Comparison of ENCODE assay signal across 16 mouse cellular contexts in the genomic region with DNA sequence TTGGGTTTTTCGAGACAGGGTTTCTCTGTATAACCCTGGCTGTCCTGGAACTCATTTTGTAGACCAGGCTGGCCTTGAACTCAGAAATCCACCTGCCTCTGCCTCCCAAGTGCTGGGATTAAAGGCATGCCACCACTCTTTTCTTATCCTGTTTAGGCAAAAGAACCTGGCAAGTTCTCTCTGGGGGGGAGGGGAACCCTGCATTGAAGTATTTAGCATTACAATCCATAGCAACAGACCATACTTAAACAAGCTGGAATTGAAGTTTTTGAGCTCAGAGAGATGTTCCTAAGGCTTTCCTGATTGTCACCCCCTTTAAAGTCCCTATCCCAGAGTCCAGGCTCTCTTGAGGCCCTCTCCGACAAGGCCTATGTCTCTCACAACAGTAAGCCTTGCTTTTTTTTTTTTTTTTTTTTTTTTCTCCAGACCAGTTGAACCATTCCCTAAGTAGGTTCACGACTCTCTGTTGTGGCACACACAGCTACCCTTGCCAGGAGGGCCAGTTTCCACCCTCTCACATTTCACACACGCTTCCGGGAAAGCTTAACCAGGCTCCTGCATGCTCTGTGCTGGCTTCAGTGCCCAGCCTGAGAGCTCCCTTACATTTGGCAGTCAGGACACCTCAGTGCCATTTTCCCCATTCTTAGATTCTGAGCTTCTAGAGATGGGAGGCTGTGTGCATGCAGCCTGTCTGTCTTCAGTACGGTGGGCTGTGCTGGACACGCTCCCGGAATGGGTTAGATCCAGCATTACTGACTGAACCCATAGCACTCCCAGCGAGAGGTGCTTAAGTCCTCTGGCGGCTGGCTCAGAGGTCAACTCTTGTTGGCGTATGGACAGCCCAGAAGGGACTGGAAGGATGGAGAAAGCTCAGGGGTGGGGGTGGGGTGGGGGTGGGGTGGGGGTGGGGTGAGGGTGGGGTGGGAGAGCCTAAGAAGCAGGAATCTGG. TPM values are rescaled to one million over a fixed set of nuclear protein-coding genes. Genes with fewer than 3 reads are reported as not detected.
DNase-seq lines count a peak whose midpoint lies in the region; ATAC-seq lines count a peak whose summit lies in the region.
"Had no signal": no experiment of that assay in that cellular context is flagged by ENCODE, and none has a peak within 500 bp of the region (broad histone marks: within the 10 kb centered on the region; RNA-seq: fewer than 3 reads in every experiment).

No protein-coding gene starts in this region.

- intact Hi-C loops in heart, postnatal 10 days (cut with DNase I): no loop called here

- no peak for ATAC-seq in CD4-positive, CD25-positive, alpha-beta regulatory T cell, adult 4 months
- ATAC-seq in megakaryocyte, adult 5-6 weeks (ENCODE audit: poor library complexity, severe bottlenecking): no peak
- ATAC-seq: forebrain, embryonic 15.5 days; hindbrain, embryonic 16.5 days had no signal

- DNase-seq in heart, adult 11 months: peak; percentile 81
- no peak for DNase-seq in heart, postnatal 10 days
- DNase-seq in lung, adult 18-20 months: peak; percentile 30 to 46
- DNase-seq in lung, postnatal 25 days (ENCODE audit: low spot score): no peak
- peak; percentile 73 for DNase-seq in ZHBTc4 (ENCODE audit: low read depth, low spot score)
- peak; percentile 29 to 37 for DNase-seq in kidney, postnatal 36 days
- DNase-seq: adrenal gland, postnatal 25 days; cerebellum, adult 9-10 months; heart, postnatal 4 days; layer of hippocampus, adult 9-11 months; lung, postnatal 14 days; thymus, postnatal 4 days had no signal

RNA-seq across cellular contexts. Expression of a gene that starts 8.2 kb away (rescaled TPM):
- total RNA-seq in heart, postnatal 10 days (2021): 1 to 10 TPM; 2.4 TPM
- 1 to 10 TPM; 6.6 to 8.2 TPM for polyA plus RNA-seq in CD4-positive, CD25-positive, alpha-beta regulatory T cell, adult 4 months (2017; shearing (Covaris generic))
- 14.9 and 15.1 TPM in 2 replicates for total RNA-seq in megakaryocyte, adult 5-6 weeks (2015)
- total RNA-seq in megakaryocyte, adult 5-6 weeks (2017): 19.2 and 21.8 TPM in 2 replicates

RNA-seq across cellular contexts. Expression of a gene that starts 13.9 kb away (rescaled TPM):
- 1 to 10 TPM; 7.4 to 8.1 TPM for total RNA-seq in heart, postnatal 10 days (2021)
- polyA plus RNA-seq in CD4-positive, CD25-positive, alpha-beta regulatory T cell, adult 4 months (2017; shearing (Covaris generic)): under 1 TPM; 0.33 to 0.55 TPM
- total RNA-seq in megakaryocyte, adult 5-6 weeks (2015): not detected in 2 replicates
- total RNA-seq in megakaryocyte, adult 5-6 weeks (2017): not detected in 2 replicates

RNA-seq across cellular contexts. Expression of a gene that starts 30.5 kb away (rescaled TPM):
- 10 to 100 TPM; 71.4 to 82.7 TPM for total RNA-seq in heart, postnatal 10 days (2021)
- 10 to 100 TPM; 42.2 to 49.5 TPM for polyA plus RNA-seq in CD4-positive, CD25-positive, alpha-beta regulatory T cell, adult 4 months (2017; shearing (Covaris generic))
- total RNA-seq in megakaryocyte, adult 5-6 weeks (2015): 42.9 and 53.0 TPM in 2 replicates
- 28.7 and 29.0 TPM in 2 replicates for total RNA-seq in megakaryocyte, adult 5-6 weeks (2017)

RNA-seq across cellular contexts. Expression of a gene that starts 30.6 kb away (rescaled TPM):
- total RNA-seq in heart, postnatal 10 days (2021): 100 to 1,000 TPM in 1 of 2 experiments, 10 to 100 TPM in 1; 89.1 to 105 TPM
- polyA plus RNA-seq in CD4-positive, CD25-positive, alpha-beta regulatory T cell, adult 4 months (2017; shearing (Covaris generic)): 10 to 100 TPM; 27.4 to 30.8 TPM
- 13.7 and 19.9 TPM in 2 replicates for total RNA-seq in megakaryocyte, adult 5-6 weeks (2015)
- 16.8 and 18.5 TPM in 2 replicates for total RNA-seq in megakaryocyte, adult 5-6 weeks (2017)

RNA-seq across cellular contexts. Expression of a gene that starts 52.5 kb away (rescaled TPM):
- 10 to 100 TPM; 11.7 to 13.9 TPM for total RNA-seq in heart, postnatal 10 days (2021)
- polyA plus RNA-seq in CD4-positive, CD25-positive, alpha-beta regulatory T cell, adult 4 months (2017; shearing (Covaris generic)): 10 to 100 TPM; 12.9 to 18.3 TPM
- 18.4 and 19.3 TPM in 2 replicates for total RNA-seq in megakaryocyte, adult 5-6 weeks (2015)
- total RNA-seq in megakaryocyte, adult 5-6 weeks (2017): 21.0 and 23.3 TPM in 2 replicates

Comparison
In these comparisons a context has a peak if more than half of its experiments do, and no peak if none do; other contexts are left out.
1. DNase-seq: peak in heart, adult 11 months (single experiment), lung, adult 18-20 months (2 of 2), ZHBTc4 (single experiment) and kidney, postnatal 36 days (2 of 2); none in heart, postnatal 10 days (0 of 2) and lung, postnatal 25 days (single experiment).
2. RNA of a gene that starts 8.2 kb away (total RNA-seq): 14.9 to 21.8 TPM in megakaryocyte, adult 5-6 weeks; 2.4 TPM in heart, postnatal 10 days; every median in the first group is over 4 times any median in the second.
3. RNA of a gene that starts 13.9 kb away (total RNA-seq): 7.4 to 8.1 TPM in heart, postnatal 10 days; not detected in megakaryocyte, adult 5-6 weeks; every median in the first group is over 4 times any median in the second.